Mouse (Mus musculus) hindbrain, embryonic 14.5 days (tissue): ENCODE data around the gene Gsg1l. TPM values are rescaled to one million over a fixed set of nuclear protein-coding genes. Genes with fewer than 3 reads are reported as not detected.

ENCODE experiments used
- ATAC-seq: fragments of 200-750 bp; cut with Nextera tagmentation; 2 replicates; pipeline ENCODE4 v1.8.0; 2017; ENCODE audit warnings: moderate number of reproducible peaks, mild to moderate bottlenecking, moderate TSS enrichment, moderate library complexity; ENCODE audit not compliant: low FRiP score
- DNase-seq: peaks from one replicate; pipeline ENCODE4 v3.0.0-alpha.2; 2015; ENCODE audit warnings: low spot score
- H3K27ac ChIP-seq: fragments of 300-500 bp; sonication (generic); 2 replicates; pipeline ENCODE4 v1.5.1; 2014; ENCODE audit warnings: mild to moderate bottlenecking, moderate library complexity
- H3K27me3 ChIP-seq: fragments of 300-500 bp; sonication (generic); 2 replicates; pipeline ENCODE4 v1.6.1; 2014; ENCODE audit warnings: mild to moderate bottlenecking, low read length, mixed read lengths; ENCODE audit not compliant: control insufficient read depth, insufficient read depth
- H3K36me3 ChIP-seq: fragments of 300-500 bp; sonication (generic); replicated peaks from 2 replicates; pipeline ENCODE4 v1.6.1; 2014; ENCODE audit not compliant: control insufficient read depth, insufficient read depth
- H3K4me1 ChIP-seq: fragments of 300-500 bp; sonication (generic); replicated peaks from 2 replicates; pipeline ENCODE4 v1.6.1; 2014; ENCODE audit warnings: antibody characterized with exemption, low read length, mixed read lengths; ENCODE audit not compliant: control insufficient read depth, insufficient read depth
- H3K4me2 ChIP-seq: fragments of 300-500 bp; sonication (generic); replicated peaks from 2 replicates; pipeline ENCODE4 v1.6.1; 2014; ENCODE audit warnings: mild to moderate bottlenecking, moderate library complexity
- H3K4me3 ChIP-seq: fragments of 300-500 bp; sonication (generic); replicated peaks from 2 replicates; pipeline ENCODE4 v1.5.1; 2014; ENCODE audit warnings: mild to moderate bottlenecking, low read length
- H3K9ac ChIP-seq: fragments of 300-500 bp; sonication (generic); 2 replicates; pipeline ENCODE4 v1.6.1; 2014
- H3K9me3 ChIP-seq: fragments of 300-500 bp; sonication (generic); 2 replicates; pipeline ENCODE4 v1.6.1; 2016; ENCODE audit warnings: low read length; ENCODE audit not compliant: control insufficient read depth
- WGBS: fragments of 180-500 bp; shearing (Covaris S2); extraction: QIAGEN DNeasy Blood & Tissue Kit; methylation state at CpG from one replicate; pipeline ENCODE4 v1.1.7; 2014; 5-methylcytosine and 5-hydroxymethylcytosine counted together
- polyA plus RNA-seq: library from polyadenylated mRNA; unstranded; fragments of >200 nt; fragmentation: Nextera tagmentation; extraction: Ambion mirVana; gene quantifications from 2 replicates; pipeline ENCODE4 v1.2.1, GENCODE M21; 2014

Gene Gsg1l
- polyA plus RNA-seq, 1 experiment from 2014 or later = 11.2 TPM

DNA sequence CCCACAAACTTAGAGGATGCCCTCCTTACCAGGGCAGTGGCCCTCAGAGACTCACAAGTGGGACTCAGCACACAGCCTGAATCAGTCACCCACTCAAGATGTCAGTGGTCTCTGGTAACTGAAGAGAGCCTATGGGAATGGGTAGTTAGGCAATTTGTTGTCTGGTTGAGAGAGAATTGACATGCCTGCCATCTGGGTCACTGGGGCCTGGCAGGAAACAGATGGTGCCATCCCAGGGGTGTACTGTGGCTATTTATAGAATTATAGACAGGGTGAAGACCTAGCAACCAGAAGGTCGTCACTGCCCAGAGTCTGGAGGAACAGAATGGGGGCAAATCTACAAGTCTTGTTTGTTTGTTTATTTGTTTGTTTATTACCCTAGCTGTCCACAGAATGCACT lies 54.8 kb downstream of the Gsg1l start:
- Histone ChIP-seq H3K4me1 (no peaks in the 10 kb centered on the region), H3K9ac (no peak overlapping the region), H3K9me3 (no peaks in the 10 kb centered on the region), H3K36me3 (no peaks in the 10 kb centered on the region), H3K4me2 (no peak overlapping the region), H3K27ac (no peak overlapping the region), H3K27me3 (no peaks in the 10 kb centered on the region), H3K4me3 (no peak overlapping the region)
- 21% methylated on average over 1 of the region's 1 CpGs for WGBS
- DNase-seq = no peak
- ATAC-seq = no peak

DNA sequence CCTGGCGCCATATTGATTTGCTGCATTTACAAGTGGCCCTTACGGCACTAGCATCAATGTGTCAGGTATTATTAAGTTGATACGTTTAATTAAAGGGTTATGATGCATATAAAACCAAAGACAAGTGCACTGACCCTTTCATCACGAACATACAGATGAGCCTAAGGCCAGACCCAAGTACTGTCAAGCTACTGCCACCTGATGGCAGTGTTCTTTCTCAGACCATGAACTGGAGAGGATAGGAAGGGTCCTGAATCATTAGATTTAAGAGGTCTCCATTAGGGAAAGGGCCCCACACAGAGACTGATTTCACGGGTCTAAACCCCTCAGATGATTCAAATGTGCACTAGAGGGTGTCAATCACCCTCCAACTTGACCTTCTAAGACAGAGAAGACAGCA lies 55.6 kb downstream of the Gsg1l start:
- no peaks in the 10 kb centered on the region for H3K4me1 ChIP-seq
- no peak for DNase-seq
- 55% methylated on average over 5 of the region's 5 CpGs for WGBS

DNA sequence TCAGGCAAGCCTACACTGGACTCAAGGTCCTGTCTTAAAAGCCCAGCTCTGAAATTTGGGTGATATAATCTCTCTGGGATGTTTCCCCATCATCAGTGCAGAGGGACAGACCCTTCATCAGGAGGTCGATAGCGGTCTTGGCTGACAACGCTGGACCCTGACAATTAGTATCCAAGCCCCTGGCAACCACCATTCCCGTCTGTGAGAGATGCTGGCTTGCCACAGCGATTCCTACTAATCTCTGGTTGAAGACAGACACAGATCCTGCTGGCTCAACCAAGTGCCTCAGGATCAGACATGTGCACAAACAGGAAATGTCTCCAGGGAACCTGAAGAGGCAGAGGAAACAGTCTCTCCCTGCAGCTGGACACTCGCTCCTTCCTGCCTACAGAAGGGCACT lies 62.2 kb downstream of the Gsg1l start:
- DNase-seq = no peak
- no peaks in the 10 kb centered on the region for H3K36me3 ChIP-seq
- no peak overlapping the region for H3K9ac ChIP-seq
- H3K27ac ChIP-seq = 0 out of 2 replicates have a peak overlapping the region, but pooled peaks have one; percentile 10
- no peaks in the 10 kb centered on the region for H3K27me3 ChIP-seq
- no peak overlapping the region for H3K4me3 ChIP-seq
- WGBS = 39% methylated on average over 6 of the region's 6 CpGs
- no peak overlapping the region for H3K4me2 ChIP-seq
- no peaks in the 10 kb centered on the region for H3K9me3 ChIP-seq
- peaks cover 10% of the 10 kb centered on the region for H3K4me1 ChIP-seq
- ATAC-seq = no peak

More for the DNA sequence above, 55.6 kb downstream of the Gsg1l start:
- H3K4me2 ChIP-seq = no peak overlapping the region
- H3K4me3 ChIP-seq = no peak overlapping the region
- no peaks in the 10 kb centered on the region for H3K9me3 ChIP-seq
- no peaks in the 10 kb centered on the region for H3K27me3 ChIP-seq
- ATAC-seq = no peak
- no peak overlapping the region for H3K9ac ChIP-seq
- H3K27ac ChIP-seq = no peak overlapping the region
- H3K36me3 ChIP-seq = no peaks in the 10 kb centered on the region

DNA sequence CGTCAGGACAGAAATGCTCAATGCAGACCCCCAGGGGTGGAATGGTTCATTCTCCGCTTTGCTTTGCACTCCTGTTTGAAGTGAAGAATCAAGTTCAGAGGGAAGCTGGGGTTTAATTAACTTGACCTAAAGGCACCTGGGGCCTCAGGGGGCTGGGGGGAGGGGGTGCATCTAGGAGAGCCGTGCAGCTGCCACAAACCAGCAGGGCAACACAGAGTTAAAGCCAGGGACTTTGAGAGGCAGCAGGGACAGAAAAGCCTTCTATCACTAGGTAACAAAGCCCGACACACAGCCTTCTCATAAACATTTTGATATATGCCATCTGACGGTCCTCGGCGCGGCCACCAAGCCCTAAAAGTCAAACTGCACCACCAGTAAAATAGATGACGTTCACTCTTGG lies 62.9 kb downstream of the Gsg1l start:
- Histone ChIP-seq H3K4me2 (no peak overlapping the region), H3K4me3 (no peak overlapping the region), H3K27me3 (no peaks in the 10 kb centered on the region), H3K9ac (no peak overlapping the region), H3K9me3 (no peaks in the 10 kb centered on the region), H3K27ac (peak overlapping the region; percentile 10; the same call in 1 of the 2 replicates), H3K4me1 (peaks cover 10% of the 10 kb centered on the region), H3K36me3 (no peaks in the 10 kb centered on the region)
- 29% methylated on average over 9 of the region's 9 CpGs for WGBS
- DNase-seq = no peak
- no peak for ATAC-seq

DNA sequence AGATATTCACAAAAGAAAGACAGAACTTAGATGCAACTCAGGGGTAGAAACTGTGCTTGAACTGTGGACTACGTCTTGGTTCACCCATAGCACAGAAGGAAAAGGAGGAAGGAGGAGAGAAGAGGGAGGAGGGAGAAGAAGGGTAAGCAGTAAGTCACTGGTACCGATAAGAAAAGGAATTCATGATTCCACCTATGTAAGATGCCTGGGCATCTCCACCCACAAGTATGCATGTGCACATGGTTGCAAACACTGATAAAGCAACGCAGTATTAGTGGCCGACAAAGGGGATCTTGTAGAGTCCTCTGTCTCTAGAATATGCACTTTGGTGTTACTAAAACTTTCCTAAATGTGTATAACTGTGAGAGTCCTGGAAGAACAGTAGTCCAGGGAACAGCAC lies 64.8 kb downstream of the Gsg1l start:
- Histone ChIP-seq H3K4me1 (peaks cover 16% of the 10 kb centered on the region), H3K9ac (no peak overlapping the region), H3K4me3 (no peak overlapping the region), H3K4me2 (no peak overlapping the region), H3K27ac (no peak overlapping the region), H3K36me3 (no peaks in the 10 kb centered on the region), H3K27me3 (no peaks in the 10 kb centered on the region), H3K9me3 (no peaks in the 10 kb centered on the region)
- ATAC-seq (no peak), DNase-seq (no peak)
- 92% methylated on average over 4 of the region's 4 CpGs for WGBS

DNA sequence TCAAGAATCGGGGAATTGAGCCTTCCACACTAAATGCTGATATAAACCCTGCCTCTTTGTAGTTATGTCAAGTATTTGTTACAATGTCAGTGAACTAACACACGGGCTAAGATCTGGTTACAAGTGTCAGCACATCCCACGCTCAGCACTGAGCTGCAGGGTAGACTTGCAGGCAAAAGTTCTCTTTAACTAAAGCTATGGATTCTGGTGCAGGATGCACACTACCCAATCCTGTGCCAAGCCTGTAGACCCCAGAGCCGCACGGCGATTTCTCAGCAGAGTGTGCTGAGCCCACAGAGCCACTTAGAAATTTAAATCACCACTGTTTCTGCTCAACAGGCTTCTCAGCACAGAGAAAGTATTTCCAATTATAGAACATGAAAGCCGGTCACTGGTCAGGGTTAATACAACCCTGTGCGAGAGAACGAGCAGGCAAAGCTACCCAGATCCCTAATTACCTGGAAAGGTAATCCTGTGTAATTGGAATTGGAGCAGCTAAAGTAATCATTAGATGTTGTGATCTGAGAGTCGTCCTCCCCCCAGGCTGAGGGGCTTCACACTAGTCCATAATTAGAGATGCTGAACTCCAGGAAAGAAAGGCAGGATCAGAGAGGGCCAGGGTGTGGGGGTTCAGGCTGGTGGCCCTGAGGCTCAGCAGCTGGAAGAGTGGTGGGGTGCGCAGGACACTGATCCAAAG lies 69.7 kb downstream of the Gsg1l start:
- H3K27me3 ChIP-seq = no peaks in the 10 kb centered on the region
- WGBS = 64% methylated on average over 11 of the region's 11 CpGs
- DNase-seq (no peak), ATAC-seq (no peak)
- H3K4me3 ChIP-seq = no peak overlapping the region
- H3K36me3 ChIP-seq = no peaks in the 10 kb centered on the region
- H3K27ac ChIP-seq = no peak overlapping the region
- no peaks in the 10 kb centered on the region for H3K9me3 ChIP-seq
- no peak overlapping the region for H3K9ac ChIP-seq
- peaks cover 16% of the 10 kb centered on the region; the same call in 1 of the 2 replicates for H3K4me1 ChIP-seq
- no peak overlapping the region for H3K4me2 ChIP-seq

DNA sequence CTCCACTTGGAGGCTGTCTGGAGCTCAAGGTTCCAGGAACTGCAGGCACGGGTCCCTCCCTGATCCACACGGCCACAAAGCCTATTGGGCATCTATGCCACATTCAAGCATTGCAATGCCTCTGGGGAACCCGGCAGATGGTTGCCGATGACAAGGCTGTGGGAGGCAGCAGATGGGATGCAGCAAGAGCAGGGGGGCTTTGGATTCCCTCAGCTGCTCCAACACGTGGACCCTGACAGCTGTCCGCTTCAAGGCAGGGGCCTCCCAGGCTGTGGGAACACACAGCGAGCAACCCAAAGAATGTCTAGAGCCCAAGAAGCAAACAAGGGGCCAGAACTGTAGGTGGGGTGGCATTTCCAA lies 73.4 kb downstream of the Gsg1l start:
- Histone ChIP-seq H3K27me3 (no peaks in the 10 kb centered on the region), H3K9me3 (no peaks in the 10 kb centered on the region), H3K9ac (no peak overlapping the region), H3K4me3 (no peak overlapping the region), H3K36me3 (no peaks in the 10 kb centered on the region), H3K27ac (peak overlapping the region; percentile 47), H3K4me1 (peaks cover 18% of the 10 kb centered on the region; the same call in 1 of the 2 replicates), H3K4me2 (no peak overlapping the region)
- ATAC-seq (peak; percentile 65; the same call in 1 of the 2 replicates), DNase-seq (peak; percentile 65)
- 18% methylated on average over 7 of the region's 7 CpGs for WGBS

DNA sequence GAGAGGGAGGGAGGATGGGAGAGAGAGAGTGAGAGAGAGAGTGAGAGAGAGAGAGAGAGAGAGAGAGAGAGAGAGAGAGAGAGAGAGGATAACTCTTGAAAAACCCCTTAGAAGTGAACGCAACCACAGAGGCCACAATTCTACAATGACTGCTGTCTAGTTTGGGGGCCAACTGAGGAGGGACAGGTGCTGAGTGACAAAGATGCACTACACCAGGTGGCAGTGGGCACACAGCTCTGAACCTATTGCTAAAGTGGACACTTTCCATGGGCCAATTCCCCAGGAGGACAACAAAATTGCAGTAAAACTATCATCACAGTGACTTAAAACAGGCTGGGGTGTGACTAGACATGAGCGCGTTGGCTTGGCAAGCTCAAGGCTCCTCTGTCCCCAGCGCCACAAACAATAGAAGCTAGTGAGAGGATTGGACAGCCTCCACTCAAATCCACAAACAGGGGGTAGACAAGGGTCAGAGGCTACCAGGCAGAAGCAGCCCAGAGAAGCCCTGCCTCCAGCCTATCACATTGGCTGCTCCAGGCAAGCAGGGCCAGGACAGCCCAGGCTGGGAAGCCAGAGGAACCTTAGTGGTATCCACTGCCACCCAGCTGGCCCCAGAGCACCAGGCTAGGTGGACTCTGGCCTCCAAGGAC lies 73.9 kb downstream of the Gsg1l start:
- H3K4me1 ChIP-seq = peaks cover 18% of the 10 kb centered on the region; the same call in 1 of the 2 replicates
- 60% methylated on average over 4 of the region's 4 CpGs for WGBS
- no peak overlapping the region for H3K4me2 ChIP-seq
- H3K9ac ChIP-seq = no peak overlapping the region
- 0 out of 2 replicates have a peak, but pooled peaks have one; percentile 44 for ATAC-seq
- no peaks in the 10 kb centered on the region for H3K9me3 ChIP-seq
- peak overlapping the region; percentile 47 for H3K27ac ChIP-seq
- H3K27me3 ChIP-seq = no peaks in the 10 kb centered on the region
- no peak overlapping the region for H3K4me3 ChIP-seq
- no peaks in the 10 kb centered on the region for H3K36me3 ChIP-seq
- no peak for DNase-seq

DNA sequence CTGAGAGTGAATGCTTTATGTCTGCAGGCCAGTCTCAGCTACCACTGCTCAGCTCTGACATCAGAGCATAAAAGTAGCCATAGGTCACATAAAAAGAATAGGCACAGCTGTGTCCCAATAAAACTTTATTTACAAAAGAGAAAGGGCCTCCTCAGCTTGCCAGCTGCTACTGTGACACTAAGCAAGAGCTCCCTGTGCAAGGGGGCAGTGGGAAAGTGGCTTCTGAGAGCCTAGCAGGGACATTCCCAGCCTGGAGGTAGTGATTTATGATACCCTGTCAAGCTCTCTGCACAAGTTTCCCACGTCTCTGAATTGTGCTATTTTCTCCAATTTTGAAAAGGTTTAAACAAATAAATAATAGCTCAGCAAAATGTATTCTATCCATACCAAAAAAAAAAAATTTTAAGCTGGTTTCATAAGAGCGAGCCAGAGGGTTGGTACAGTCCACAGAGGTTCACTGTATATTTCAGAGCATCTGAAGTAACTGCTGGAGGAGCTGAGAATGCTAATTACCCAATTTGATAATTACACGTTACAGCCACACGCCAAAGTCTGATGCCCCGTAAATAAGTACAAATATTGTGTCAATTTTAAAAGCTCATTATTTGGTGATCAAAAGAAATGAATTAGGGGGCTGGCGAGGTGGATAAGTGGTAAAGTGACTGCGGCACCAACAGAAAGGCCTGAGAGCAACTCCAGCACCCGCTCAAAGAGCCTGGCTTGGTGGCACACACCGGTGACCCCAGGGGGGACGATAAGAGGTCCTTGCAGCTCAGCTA lies 74.9 kb downstream of the Gsg1l start:
- Histone ChIP-seq H3K4me1 (peaks cover 10% of the 10 kb centered on the region; the same call in 1 of the 2 replicates), H3K4me3 (no peak overlapping the region), H3K36me3 (no peaks in the 10 kb centered on the region), H3K27ac (no peak overlapping the region; the same call in 1 of the 2 replicates), H3K27me3 (no peaks in the 10 kb centered on the region), H3K9me3 (no peaks in the 10 kb centered on the region), H3K4me2 (no peak overlapping the region), H3K9ac (no peak overlapping the region)
- no peak for DNase-seq
- ATAC-seq = no peak
- 52% methylated on average over 10 of the region's 10 CpGs for WGBS
